Mouse (Mus musculus): ENCODE data around the gene Sardh.

- no peak for TF ChIP-seq CTCF (IDR thresholded peaks at IDR 0.05; ENCODE audit: low read depth)
- TF ChIP-seq EP300 (IDR thresholded peaks at IDR 0.05; ENCODE audit: low read depth) = no peak
Measured at GRCm38 (mm10) chr2:27156596-27156995, 91.5 kb downstream of the Sardh start.

Data from liver, postnatal 0 days (tissue).